Mouse (Mus musculus) neural tube, embryonic 11.5 days (tissue): ENCODE results near the gene Itga9. TPM values are rescaled to one million over a fixed set of nuclear protein-coding genes. Genes with fewer than 3 reads are reported as not detected.
A peak's percentile ranks its signal among the peaks of the same experiment; 100 is the strongest.

ENCODE experiments used
- ATAC-seq: fragments of 200-750 bp; cut with Nextera tagmentation; 2 replicates; pipeline ENCODE4 v1.8.0; 2017; ENCODE audit warnings: moderate number of reproducible peaks, mild to moderate bottlenecking, moderate TSS enrichment, moderate library complexity; ENCODE audit not compliant: insufficient read depth, low FRiP score, low TSS enrichment
- DNase-seq: peaks from one replicate; pipeline ENCODE4 v3.0.0-alpha.2; 2015; ENCODE audit warnings: low spot score
- H3K27ac ChIP-seq: fragments of 300-500 bp; sonication (generic); 2 replicates; pipeline ENCODE4 v1.5.1; 2014; ENCODE audit warnings: low read depth, mild to moderate bottlenecking, low read length
- H3K27me3 ChIP-seq: fragments of 300-500 bp; sonication (generic); 2 replicates; pipeline ENCODE4 v1.6.1; 2014; ENCODE audit warnings: mild to moderate bottlenecking, low read length, mixed read lengths; ENCODE audit not compliant: control insufficient read depth, insufficient read depth
- H3K36me3 ChIP-seq: fragments of 300-500 bp; sonication (generic); 2 replicates; pipeline ENCODE4 v1.6.1; 2014; ENCODE audit warnings: mild to moderate bottlenecking, low read length, moderate library complexity, mixed read lengths; ENCODE audit not compliant: control insufficient read depth, insufficient read depth
- H3K4me1 ChIP-seq: fragments of 300-500 bp; sonication (generic); 2 replicates; pipeline ENCODE4 v1.6.1; 2014; ENCODE audit warnings: low read length, mixed read lengths; ENCODE audit not compliant: control insufficient read depth, insufficient read depth
- H3K4me2 ChIP-seq: fragments of 300-500 bp; sonication (generic); 2 replicates; pipeline ENCODE4 v1.6.1; 2014; ENCODE audit warnings: low read depth, mild to moderate bottlenecking, moderate library complexity
- H3K4me3 ChIP-seq: fragments of 300-500 bp; sonication (generic); 2 replicates; pipeline ENCODE4 v1.5.1; 2014; ENCODE audit warnings: low read depth, low read length
- H3K9ac ChIP-seq: fragments of 300-500 bp; sonication (generic); 2 replicates; pipeline ENCODE4 v1.6.1; 2014; ENCODE audit warnings: mild to moderate bottlenecking, low read length
- H3K9me3 ChIP-seq: fragments of 300-500 bp; sonication (generic); 2 replicates; pipeline ENCODE4 v1.6.1; 2016; ENCODE audit warnings: low read length; ENCODE audit not compliant: control insufficient read depth
- WGBS: fragments of 180-500 bp; shearing (Covaris S2); extraction: QIAGEN DNeasy Blood & Tissue Kit; methylation state at CpG from one replicate; pipeline ENCODE4 v1.1.7; 2014; 5-methylcytosine and 5-hydroxymethylcytosine counted together
- polyA plus RNA-seq: library from polyadenylated mRNA; unstranded; fragments of >200 nt; fragmentation: Nextera tagmentation; extraction: Ambion mirVana; gene quantifications from 2 replicates; pipeline ENCODE4 v1.2.1, GENCODE M21; 2014

Itga9 gene
- polyA plus RNA-seq, 1 experiment from 2014 or later, result 8.2 TPM

DNA sequence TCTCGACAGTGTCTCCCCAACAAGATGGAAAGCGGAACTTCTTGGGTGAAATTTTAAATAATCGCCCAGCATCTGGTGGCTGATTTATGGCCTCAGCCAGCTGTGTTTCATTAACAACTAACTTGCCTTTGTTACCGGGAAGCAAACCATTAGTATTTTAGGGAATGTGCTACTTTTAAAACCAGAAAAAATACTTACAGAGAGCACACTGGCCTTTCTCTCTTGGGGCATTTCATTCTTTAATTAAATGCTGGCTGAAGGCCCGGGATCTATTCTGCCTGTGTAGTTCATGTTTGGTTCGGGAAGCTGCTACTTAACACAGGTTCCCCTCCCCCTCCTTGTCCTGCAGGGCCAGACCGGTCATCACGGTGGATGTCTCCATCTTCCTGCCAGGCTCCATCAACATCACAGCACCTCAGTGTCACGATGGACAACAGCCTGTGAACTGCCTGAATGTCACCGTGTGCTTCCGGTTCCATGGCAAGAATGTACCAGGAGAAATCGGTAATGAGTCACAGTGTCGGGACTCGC is 82.5 kb downstream of the Itga9 start:
- Histone ChIP-seq H3K9me3 (no peaks in the 10 kb centered on the region), H3K27ac (0 out of 2 replicates have a peak overlapping the region, but pooled peaks have one; percentile 17), H3K4me1 (no peaks in the 10 kb centered on the region), H3K36me3 (no peaks in the 10 kb centered on the region), H3K27me3 (no peaks in the 10 kb centered on the region), H3K4me2 (no peak overlapping the region), H3K4me3 (no peak overlapping the region), H3K9ac (no peak overlapping the region)
- no peak for ATAC-seq
- WGBS, result 48% methylated on average over 14 of the region's 14 CpGs
- no peak for DNase-seq

- ATAC-seq, result no peak
- no peak overlapping the region for H3K9ac ChIP-seq
- H3K4me3 ChIP-seq, result no peak overlapping the region
- no peaks in the 10 kb centered on the region for H3K27me3 ChIP-seq
- no peaks in the 10 kb centered on the region for H3K4me1 ChIP-seq
- H3K9me3 ChIP-seq, result no peaks in the 10 kb centered on the region
- DNase-seq, result no peak
- H3K27ac ChIP-seq, result no peak overlapping the region
- WGBS, result 89% methylated on average over 11 of the region's 11 CpGs
- H3K36me3 ChIP-seq, result no peaks in the 10 kb centered on the region
- H3K4me2 ChIP-seq, result no peak overlapping the region
These were observed 86.8 kb downstream of the Itga9 start for GRCm38 (mm10) chr9:118693256-118693655.

- DNase-seq, result peak; percentile 27
- 70% methylated on average over 8 of the region's 8 CpGs for WGBS
- H3K27ac ChIP-seq, result no peak overlapping the region
These were observed 87.9 kb downstream of the Itga9 start for GRCm38 (mm10) chr9:118694420-118694825.

DNA sequence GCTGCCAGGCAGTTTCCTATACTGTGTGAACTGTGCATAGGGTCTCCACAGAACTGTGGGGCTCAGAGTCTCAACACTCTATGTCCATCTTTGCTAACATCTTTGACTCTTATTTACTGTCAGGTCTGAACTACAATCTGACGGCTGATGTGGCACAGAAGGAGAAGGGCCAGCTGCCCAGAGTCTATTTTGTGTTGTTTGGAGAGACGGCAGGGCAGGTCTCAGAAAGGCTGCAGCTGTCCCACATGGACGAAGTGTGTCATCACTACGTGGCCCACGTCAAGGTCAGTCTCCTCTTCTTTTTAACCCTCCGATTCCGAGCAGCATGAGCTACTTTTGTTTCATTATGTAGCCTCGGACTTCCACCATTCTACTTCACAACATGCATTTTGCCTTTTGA is 91.7 kb downstream of the Itga9 start:
- no peaks in the 10 kb centered on the region for H3K9me3 ChIP-seq
- no peaks in the 10 kb centered on the region for H3K36me3 ChIP-seq
- H3K4me1 ChIP-seq, result 0 out of 2 replicates have a peak, but pooled peaks cover 5% of the 10 kb centered on the region
- H3K4me3 ChIP-seq, result no peak overlapping the region
- ATAC-seq (no peak), DNase-seq (no peak)
- no peak overlapping the region for H3K27ac ChIP-seq
- 76% methylated on average over 8 of the region's 8 CpGs for WGBS
- no peak overlapping the region for H3K9ac ChIP-seq
- H3K4me2 ChIP-seq, result no peak overlapping the region
- no peaks in the 10 kb centered on the region for H3K27me3 ChIP-seq

More at GRCm38 (mm10) chr9:118694420-118694825, 87.9 kb downstream of the Itga9 start:
- no peaks in the 10 kb centered on the region for H3K4me1 ChIP-seq
- no peak overlapping the region for H3K4me3 ChIP-seq
- no peaks in the 10 kb centered on the region for H3K9me3 ChIP-seq
- ATAC-seq, result no peak
- no peaks in the 10 kb centered on the region for H3K27me3 ChIP-seq
- H3K4me2 ChIP-seq, result no peak overlapping the region
- H3K9ac ChIP-seq, result no peak overlapping the region
- H3K36me3 ChIP-seq, result no peaks in the 10 kb centered on the region

DNA sequence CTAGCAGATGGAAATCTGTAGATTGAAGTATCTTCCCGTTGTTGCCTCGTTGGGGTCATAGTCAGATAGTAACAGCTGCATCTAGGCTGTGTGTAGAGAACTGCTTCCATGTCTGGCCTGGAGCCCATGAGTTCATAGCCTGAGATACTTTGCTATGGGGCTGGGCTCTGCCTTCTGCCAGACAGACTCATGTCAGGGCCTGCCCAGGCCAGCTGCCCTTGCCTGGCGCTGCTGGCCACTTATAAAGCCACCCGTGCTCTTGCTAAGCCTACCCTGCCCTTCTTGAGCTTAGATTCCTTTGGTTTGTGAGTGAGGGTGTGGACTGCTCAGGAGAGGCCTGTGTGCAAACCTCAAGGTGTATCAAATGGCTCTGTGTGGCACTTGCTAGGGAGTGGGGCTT is 93.2 kb downstream of the Itga9 start:
- WGBS, result 90% methylated on average over 4 of the region's 4 CpGs
- H3K4me3 ChIP-seq, result no peak overlapping the region
- 0 out of 2 replicates have a peak, but pooled peaks cover 5% of the 10 kb centered on the region for H3K4me1 ChIP-seq
- DNase-seq (no peak), ATAC-seq (no peak)
- no peaks in the 10 kb centered on the region for H3K9me3 ChIP-seq
- H3K27me3 ChIP-seq, result no peaks in the 10 kb centered on the region
- H3K9ac ChIP-seq, result no peak overlapping the region
- H3K36me3 ChIP-seq, result no peaks in the 10 kb centered on the region
- no peak overlapping the region for H3K27ac ChIP-seq
- H3K4me2 ChIP-seq, result no peak overlapping the region

- H3K27ac ChIP-seq, result 0 out of 2 replicates have a peak overlapping the region, but pooled peaks have one; percentile 7
- no peak for ATAC-seq
- WGBS, result 42% methylated on average over 11 of the region's 12 CpGs
These were observed 94.4 kb downstream of the Itga9 start for GRCm38 (mm10) chr9:118700889-118701288.

DNA sequence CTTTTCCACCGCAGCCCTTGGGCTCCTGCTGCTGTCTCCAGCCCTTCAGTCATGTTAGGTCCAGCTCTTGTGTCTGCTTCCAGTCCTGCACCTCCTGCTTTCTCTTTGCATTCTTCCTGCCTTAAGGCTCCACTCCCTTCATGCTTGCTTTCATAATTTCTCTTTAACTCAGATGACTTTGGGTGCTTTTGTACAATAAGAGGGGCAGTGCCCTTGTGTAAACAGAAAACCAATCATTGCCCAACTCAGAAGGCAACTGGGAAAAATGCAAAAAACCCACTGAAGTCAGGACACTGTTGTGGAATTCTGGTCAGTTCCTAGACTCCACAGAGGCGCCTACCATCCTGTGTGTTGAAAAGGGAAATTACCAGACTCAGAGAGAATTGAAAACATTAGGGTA is 95.3 kb downstream of the Itga9 start:
- Histone ChIP-seq H3K4me3 (no peak overlapping the region), H3K4me2 (no peak overlapping the region), H3K27me3 (no peaks in the 10 kb centered on the region), H3K9ac (no peak overlapping the region), H3K9me3 (no peaks in the 10 kb centered on the region), H3K36me3 (no peaks in the 10 kb centered on the region), H3K4me1 (0 out of 2 replicates have a peak, but pooled peaks cover 5% of the 10 kb centered on the region), H3K27ac (no peak overlapping the region)
- DNase-seq, result no peak
- 78% methylated on average over 2 of the region's 2 CpGs for WGBS
- ATAC-seq, result no peak

More at GRCm38 (mm10) chr9:118700889-118701288, 94.4 kb downstream of the Itga9 start:
- Histone ChIP-seq H3K27me3 (no peaks in the 10 kb centered on the region), H3K4me1 (0 out of 2 replicates have a peak, but pooled peaks cover 5% of the 10 kb centered on the region), H3K9me3 (no peaks in the 10 kb centered on the region), H3K4me2 (no peak overlapping the region), H3K4me3 (no peak overlapping the region), H3K36me3 (no peaks in the 10 kb centered on the region), H3K9ac (no peak overlapping the region)
- peak; percentile 31 for DNase-seq

GRCm38 (mm10) chr9:118703146-118703545 is 96.7 kb downstream of the Itga9 start:
- H3K4me1 ChIP-seq, result 0 out of 2 replicates have a peak, but pooled peaks cover 5% of the 10 kb centered on the region
- no peaks in the 10 kb centered on the region for H3K27me3 ChIP-seq
- no peaks in the 10 kb centered on the region for H3K9me3 ChIP-seq
- 88% methylated on average over 3 of the region's 3 CpGs for WGBS
- ATAC-seq, result no peak
- H3K9ac ChIP-seq, result no peak overlapping the region
- H3K4me3 ChIP-seq, result no peak overlapping the region
- H3K27ac ChIP-seq, result no peak overlapping the region
- no peak overlapping the region for H3K4me2 ChIP-seq
- no peaks in the 10 kb centered on the region for H3K36me3 ChIP-seq
- no peak for DNase-seq

- Histone ChIP-seq H3K27me3 (no peaks in the 10 kb centered on the region), H3K9me3 (no peaks in the 10 kb centered on the region), H3K4me2 (no peak overlapping the region), H3K9ac (no peak overlapping the region), H3K36me3 (no peaks in the 10 kb centered on the region), H3K4me1 (0 out of 2 replicates have a peak, but pooled peaks cover 5% of the 10 kb centered on the region), H3K4me3 (no peak overlapping the region), H3K27ac (no peak overlapping the region)
- ATAC-seq (no peak), DNase-seq (no peak)
- WGBS, result 58% methylated on average over 14 of the region's 14 CpGs
These were observed 99.0 kb downstream of the Itga9 start for GRCm38 (mm10) chr9:118705381-118706074.
